Mouse (Mus musculus) adipocyte (in vitro differentiated cells): ENCODE measurements around the gene Dnaaf5.

ENCODE experiments used
- DNase-seq: peaks from one replicate; pipeline ENCODE4 v3.0.0-alpha.2; 2016; ENCODE audit warnings: low spot score

Gene Dnaaf5

GRCm38 (mm10) chr5:139149681-139150602, at the start of gene Dnaaf5, which contains the start of gene Prkar1b:
Gene Dnaaf5 (plus strand): TSS chr5:139150223.
Gene Prkar1b (minus strand): TSS chr5:139150001.
- DNase-seq = peak; percentile 100

- no peak for DNase-seq
Measured at GRCm38 (mm10) chr5:139101783-139102182, 48.2 kb upstream of the Dnaaf5 start.

GRCm38 (mm10) chr5:139107815-139108214, 42.2 kb upstream of the Dnaaf5 start:
- peak; percentile 49 for DNase-seq

- no peak for DNase-seq
Measured at GRCm38 (mm10) chr5:139110140-139110855, 39.7 kb upstream of the Dnaaf5 start.

GRCm38 (mm10) chr5:139111991-139112390, 38.0 kb upstream of the Dnaaf5 start:
- no peak for DNase-seq

GRCm38 (mm10) chr5:139112418-139112817, 37.6 kb upstream of the Dnaaf5 start:
- no peak for DNase-seq

- peak; percentile 73 for DNase-seq
Measured at GRCm38 (mm10) chr5:139114876-139115275, 35.1 kb upstream of the Dnaaf5 start.

GRCm38 (mm10) chr5:139115507-139115906, 34.5 kb upstream of the Dnaaf5 start:
- no peak for DNase-seq

GRCm38 (mm10) chr5:139118139-139118960, 31.7 kb upstream of the Dnaaf5 start:
- peak; percentile 84 for DNase-seq

- no peak for DNase-seq
Measured at GRCm38 (mm10) chr5:139118961-139119276, 31.1 kb upstream of the Dnaaf5 start.

- DNase-seq = no peak
Measured at GRCm38 (mm10) chr5:139125717-139126116, 24.3 kb upstream of the Dnaaf5 start.

- no peak for DNase-seq
Measured at GRCm38 (mm10) chr5:139128476-139129065, 21.5 kb upstream of the Dnaaf5 start.

GRCm38 (mm10) chr5:139129078-139129477, 20.9 kb upstream of the Dnaaf5 start:
- no peak for DNase-seq

- DNase-seq = no peak
Measured at GRCm38 (mm10) chr5:139129572-139130151, 20.4 kb upstream of the Dnaaf5 start.

GRCm38 (mm10) chr5:139130351-139130750, 19.7 kb upstream of the Dnaaf5 start:
- no peak for DNase-seq

- DNase-seq = no peak
Measured at GRCm38 (mm10) chr5:139134501-139134900, 15.5 kb upstream of the Dnaaf5 start.

- no peak for DNase-seq
Measured at GRCm38 (mm10) chr5:139136341-139136740, 13.7 kb upstream of the Dnaaf5 start.

GRCm38 (mm10) chr5:139137176-139137575, 12.8 kb upstream of the Dnaaf5 start:
- DNase-seq = no peak

- peak; percentile 49 for DNase-seq
Measured at GRCm38 (mm10) chr5:139138261-139138925, 11.6 kb upstream of the Dnaaf5 start.

GRCm38 (mm10) chr5:139138926-139139472, 11.0 kb upstream of the Dnaaf5 start:
- no peak for DNase-seq

GRCm38 (mm10) chr5:139140589-139140988, 9.4 kb upstream of the Dnaaf5 start:
- DNase-seq = no peak
